Mouse (Mus musculus) spleen, postnatal 14 days (tissue): Measurements from ENCODE around the gene Snrnp40.

Source experiments
- DNase-seq, 2 experiments: peaks; one replicate each; pipeline ENCODE4 v3.0.0; 2021 to 2022; ENCODE audit warnings: low spot score in 2 of 2

Snrnp40 gene

GRCm38 (mm10) chr4:130380418-130380817 is 20.5 kb downstream of the Snrnp40 start:
- DNase-seq, result no peak

DNA sequence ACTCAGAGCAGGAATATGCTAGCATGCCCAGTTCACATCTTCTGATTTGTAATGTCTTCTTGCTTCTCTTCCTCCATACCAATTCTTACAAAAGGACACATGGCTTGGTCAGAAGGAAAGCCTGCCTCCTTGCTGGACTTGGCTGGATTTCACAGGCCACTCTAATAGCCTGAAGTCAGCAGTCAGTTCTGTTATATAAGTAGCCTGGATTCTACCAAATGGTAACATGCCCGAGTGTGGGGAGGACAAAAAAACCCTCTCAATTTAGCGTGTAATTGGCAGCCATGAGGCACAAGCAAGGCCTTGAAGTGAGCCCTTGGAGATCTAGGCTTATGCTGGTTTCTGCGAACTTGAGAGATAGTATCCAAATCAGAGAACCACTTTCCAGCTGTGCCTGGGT is 27.3 kb downstream of the Snrnp40 start:
- no peak for DNase-seq

GRCm38 (mm10) chr4:130389496-130389895 is 29.6 kb downstream of the Snrnp40 start:
- no peak for DNase-seq

GRCm38 (mm10) chr4:130389927-130390326 is 30.0 kb downstream of the Snrnp40 start:
- no peak for DNase-seq

GRCm38 (mm10) chr4:130391265-130391664 is 31.3 kb downstream of the Snrnp40 start:
- no peak for DNase-seq
